ENCODE assay signal across 13 mouse cellular contexts in genomic region chr13:112424212-112424611, GRCm38 (mm10). TPM values are rescaled to one million over a fixed set of nuclear protein-coding genes. Genes with fewer than 3 reads are reported as not detected.
DNase-seq lines count a peak whose midpoint lies in the region; ATAC-seq and TF ChIP-seq lines count a peak whose summit lies in the region.
"Had no signal": no experiment of that assay in that cellular context is flagged by ENCODE, and none has a peak within 500 bp of the region (broad histone marks: within the 10 kb centered on the region; RNA-seq: fewer than 3 reads in every experiment).

No protein-coding gene starts in this region.

- no peak overlapping the region for H3K4me2 ChIP-seq in midbrain, embryonic 11.5 days
- H3K4me2 ChIP-seq in midbrain, postnatal 0 days (ENCODE audit: low read depth, low read length, poor library complexity, severe bottlenecking), result no peak overlapping the region
- H3K4me2 ChIP-seq in intestine, postnatal 0 days (replicated peaks; ENCODE audit: low read depth), result no peak overlapping the region
- H3K4me2 ChIP-seq: neural tube, embryonic 15.5 days had no signal

- intact Hi-C loops in heart, adult 2 months (cut with DNase I), result no loop called here

- no peak overlapping the region for H3K9ac ChIP-seq in heart, adult 2 months (ENCODE audit: low read depth, low read length)
- no peak overlapping the region for H3K9ac ChIP-seq in midbrain, embryonic 11.5 days (ENCODE audit: low read length)
- no peak overlapping the region for H3K9ac ChIP-seq in midbrain, postnatal 0 days (replicated peaks; ENCODE audit: low read length, poor library complexity, severe bottlenecking)
- no peak overlapping the region for H3K9ac ChIP-seq in intestine, postnatal 0 days (ENCODE audit: low read depth, low read length)
- H3K9ac ChIP-seq: neural tube, embryonic 15.5 days had no signal

- no peak for TF ChIP-seq POLR2A in heart, adult 2 months (IDR thresholded peaks at IDR 0.05; ENCODE audit: insufficient read depth, low read depth, low read length)

- 85% methylated on average over 2 of the region's 2 CpGs for WGBS in heart, adult 2 months
- WGBS in midbrain, embryonic 11.5 days, result 97% methylated on average over 2 of the region's 2 CpGs
- 86% methylated on average over 2 of the region's 2 CpGs for WGBS in midbrain, postnatal 0 days
- 61% methylated on average over 2 of the region's 2 CpGs for WGBS in intestine, postnatal 0 days

- TF ChIP-seq CTCF in heart, adult 2 months (IDR thresholded peaks at IDR 0.05), result 0 out of 2 replicates have a peak, but pooled peaks have one; percentile 9
- no peak for TF ChIP-seq CTCF in midbrain, postnatal 0 days (IDR thresholded peaks at IDR 0.05)
- TF ChIP-seq CTCF in intestine, postnatal 0 days (IDR thresholded peaks at IDR 0.05; ENCODE audit: low read depth), result 0 out of 2 replicates have a peak, but pooled peaks have one; percentile 23

- TF ChIP-seq EP300 in heart, adult 2 months (IDR thresholded peaks at IDR 0.05; ENCODE audit: insufficient read depth, low read depth, low read length), result no peak

- DNase-seq in heart, adult 2 months, result no peak
- no peak for DNase-seq in heart, postnatal 4 days
- DNase-seq in midbrain, embryonic 11.5 days (ENCODE audit: low spot score, missing footprints), result peak; percentile 45
- no peak for DNase-seq in midbrain, postnatal 0 days (ENCODE audit: low spot score)
- peak; percentile 57 to 72 for DNase-seq in thymus, postnatal 36 days
- DNase-seq in adrenal gland, postnatal 4 days (ENCODE audit: low spot score in 2 of 2), result no peak
- DNase-seq: cerebellum, adult 18-20 months; kidney, postnatal 36 days; lung, adult 2 months; right cerebral cortex, postnatal 14 days had no signal

- H3K79me2 ChIP-seq in heart, adult 2 months (replicated peaks; ENCODE audit: control insufficient read depth, insufficient read depth, low read length), result no peaks in the 10 kb centered on the region

- no peak for ATAC-seq in midbrain, embryonic 11.5 days (ENCODE audit: low FRiP score)
- ATAC-seq in midbrain, postnatal 0 days (ENCODE audit: low FRiP score), result no peak
- ATAC-seq in intestine, postnatal 0 days, result no peak
- ATAC-seq in megakaryocyte progenitor cell, adult 5-6 weeks (replicated peaks; ENCODE audit: poor library complexity), result no peak

- H3K27ac ChIP-seq in heart, adult 2 months, result no peak overlapping the region; the same call in 1 of the 2 replicates
- H3K27ac ChIP-seq in midbrain, embryonic 11.5 days (ENCODE audit: low read depth, low read length), result no peak overlapping the region
- H3K27ac ChIP-seq in midbrain, postnatal 0 days (ENCODE audit: low read depth, low read length), result no peak overlapping the region
- no peak overlapping the region for H3K27ac ChIP-seq in intestine, postnatal 0 days (ENCODE audit: low read depth, low read length)
- H3K27ac ChIP-seq: neural tube, embryonic 15.5 days had no signal

- no peaks in the 10 kb centered on the region for H3K9me3 ChIP-seq in midbrain, embryonic 11.5 days (ENCODE audit: control insufficient read depth, low read length)
- H3K9me3 ChIP-seq in midbrain, postnatal 0 days (ENCODE audit: low read length), result no peaks in the 10 kb centered on the region
- no peaks in the 10 kb centered on the region for H3K9me3 ChIP-seq in intestine, postnatal 0 days (ENCODE audit: control insufficient read depth)
- H3K9me3 ChIP-seq: neural tube, embryonic 15.5 days had no signal

- no peaks in the 10 kb centered on the region for H3K27me3 ChIP-seq in heart, adult 2 months (ENCODE audit: control insufficient read depth, insufficient read depth, low read length)
- H3K27me3 ChIP-seq in midbrain, embryonic 11.5 days (ENCODE audit: control insufficient read depth, insufficient read depth, low read length), result no peaks in the 10 kb centered on the region
- no peaks in the 10 kb centered on the region for H3K27me3 ChIP-seq in midbrain, postnatal 0 days (ENCODE audit: insufficient read depth, low read length)
- H3K27me3 ChIP-seq in intestine, postnatal 0 days (replicated peaks; ENCODE audit: control insufficient read depth, insufficient read depth, low read length), result no peaks in the 10 kb centered on the region
- H3K27me3 ChIP-seq: neural tube, embryonic 15.5 days had no signal

- H3K4me3 ChIP-seq in heart, adult 2 months, result no peak overlapping the region
- no peak overlapping the region for H3K4me3 ChIP-seq in midbrain, embryonic 11.5 days (ENCODE audit: low read depth, low read length)
- H3K4me3 ChIP-seq in midbrain, postnatal 0 days (ENCODE audit: low read depth, low read length), result no peak overlapping the region
- H3K4me3 ChIP-seq in intestine, postnatal 0 days (ENCODE audit: low read depth, low read length), result no peak overlapping the region
- H3K4me3 ChIP-seq: neural tube, embryonic 15.5 days had no signal

- no peaks in the 10 kb centered on the region for H3K36me3 ChIP-seq in heart, adult 2 months (ENCODE audit: control insufficient read depth, insufficient read depth, low read length)
- H3K36me3 ChIP-seq in midbrain, embryonic 11.5 days (ENCODE audit: control insufficient read depth, insufficient read depth, low read length), result no peaks in the 10 kb centered on the region
- H3K36me3 ChIP-seq in midbrain, postnatal 0 days (ENCODE audit: insufficient read depth, low read length), result no peaks in the 10 kb centered on the region
- no peaks in the 10 kb centered on the region for H3K36me3 ChIP-seq in intestine, postnatal 0 days (ENCODE audit: control insufficient read depth, insufficient read depth)
- H3K36me3 ChIP-seq: neural tube, embryonic 15.5 days had no signal

- peaks cover 7% of the 10 kb centered on the region for H3K4me1 ChIP-seq in heart, adult 2 months (ENCODE audit: control insufficient read depth, insufficient read depth, low read length)
- H3K4me1 ChIP-seq in midbrain, embryonic 11.5 days (ENCODE audit: control insufficient read depth, insufficient read depth, low read length), result no peaks in the 10 kb centered on the region
- H3K4me1 ChIP-seq in midbrain, postnatal 0 days (ENCODE audit: insufficient read depth, low read length), result no peaks in the 10 kb centered on the region
- H3K4me1 ChIP-seq in intestine, postnatal 0 days (replicated peaks; ENCODE audit: control insufficient read depth, insufficient read depth, low read length), result no peaks in the 10 kb centered on the region

RNA-seq across cellular contexts. Expression of gene Il6st, which starts 39.7 kb away (rescaled TPM):
- total RNA-seq in heart, adult 2 months (2021), result 100 to 1,000 TPM; 204 to 256 TPM
- polyA plus RNA-seq in heart, adult 2 months (2012; rRNA removed), result 39.0 and 62.8 TPM in 2 replicates
- total RNA-seq in heart, postnatal 4 days (2021), result 100 to 1,000 TPM; 149 to 157 TPM
- polyA plus RNA-seq in midbrain, embryonic 11.5 days (2014; fragmentation: Nextera tagmentation; extraction: Ambion mirVana), result 28.4 and 32.3 TPM in 2 replicates
- 35.8 and 36.1 TPM in 2 replicates for total RNA-seq in midbrain, postnatal 0 days (2014; rRNA removed)
- polyA plus RNA-seq in midbrain, postnatal 0 days (2015; fragmentation: Nextera tagmentation; extraction: Ambion mirVana), result 19.6 and 20.5 TPM in 2 replicates
- polyA plus RNA-seq in intestine, postnatal 0 days (2015; fragmentation: Nextera tagmentation; extraction: Ambion mirVana), result 19.6 and 20.5 TPM in 2 replicates
- 100 to 1,000 TPM; 278 to 288 TPM for total RNA-seq in adrenal gland, postnatal 4 days (2021)
- 25.0 and 29.8 TPM in 2 replicates for total RNA-seq in megakaryocyte progenitor cell, adult 5-6 weeks (2015)
- 27.9 and 32.7 TPM in 2 replicates for total RNA-seq in megakaryocyte progenitor cell, adult 5-6 weeks (2017)

Comparison
In these comparisons a context has a peak if more than half of its experiments do, and no peak if none do; other contexts are left out.
1. DNase-seq: peak in midbrain, embryonic 11.5 days (single experiment) and thymus, postnatal 36 days (2 of 2); none in heart, adult 2 months (0 of 2), heart, postnatal 4 days (single experiment), midbrain, postnatal 0 days (single experiment) and adrenal gland, postnatal 4 days (0 of 2).